Mouse (Mus musculus) cerebellum, adult 11-12 months (tissue): ENCODE results near the gene Lemd1.

ENCODE experiments used
- DNase-seq: peaks from one replicate; pipeline ENCODE4 v3.0.0; 2022

Gene Lemd1

GRCm38 (mm10) chr1:132296051-132296450, 104.8 kb downstream of the Lemd1 start:
- DNase-seq: peak; percentile 14

GRCm38 (mm10) chr1:132298425-132298800, 107.2 kb downstream of the Lemd1 start, which contains the start of gene Klhdc8a:
Gene Klhdc8a, plus strand, starts transcription at chr1:132298626.
- peak; percentile 75 for DNase-seq

- DNase-seq: no peak
Observed at GRCm38 (mm10) chr1:132298801-132299464, 107.7 kb downstream of the Lemd1 start.

DNA sequence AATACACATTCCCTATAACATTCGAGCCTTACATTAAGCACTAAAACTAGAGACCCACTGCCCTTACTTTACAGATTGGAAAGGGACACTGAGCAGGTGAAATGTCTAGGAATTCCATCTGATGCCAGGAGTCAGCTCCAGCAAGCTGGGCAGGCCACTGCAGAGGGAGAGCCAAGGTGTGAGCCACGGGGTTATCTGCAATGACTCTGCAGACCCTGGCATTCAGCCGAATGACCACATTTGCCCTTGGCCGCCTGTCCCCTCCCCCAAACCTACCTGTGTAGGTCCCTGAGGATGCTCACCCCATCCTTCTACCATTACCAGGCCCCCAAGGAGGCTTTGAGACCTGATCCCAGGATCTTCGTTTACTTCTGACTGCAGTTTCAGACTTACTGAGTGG, 108.5 kb downstream of the Lemd1 start:
- peak; percentile 56 for DNase-seq

DNA sequence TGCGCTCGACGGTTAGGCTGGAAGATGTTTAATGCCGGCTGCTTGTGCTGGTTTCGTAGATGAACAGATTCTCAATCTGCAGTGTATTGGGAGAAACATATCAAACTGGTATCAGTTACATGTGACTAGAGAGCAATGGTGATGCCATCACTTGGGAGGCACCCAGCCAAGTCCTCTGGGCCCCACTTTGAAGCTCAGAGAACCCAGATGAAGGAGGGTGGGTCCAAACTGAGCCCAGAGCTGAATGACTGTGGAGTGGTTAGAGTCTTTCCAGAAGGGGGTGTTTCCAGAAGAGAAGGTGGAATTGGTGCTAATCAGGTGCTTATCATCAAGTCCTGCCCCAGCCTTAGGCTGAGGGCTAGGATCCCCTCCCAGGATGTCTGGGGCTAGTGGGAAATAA, 110.0 kb downstream of the Lemd1 start:
- peak; percentile 16 for DNase-seq

- no peak for DNase-seq
Observed at GRCm38 (mm10) chr1:132302341-132302866, 111.2 kb downstream of the Lemd1 start.

GRCm38 (mm10) chr1:132304618-132305214, 113.5 kb downstream of the Lemd1 start:
- DNase-seq: no peak

GRCm38 (mm10) chr1:132306160-132306559, 114.9 kb downstream of the Lemd1 start:
- no peak for DNase-seq

DNA sequence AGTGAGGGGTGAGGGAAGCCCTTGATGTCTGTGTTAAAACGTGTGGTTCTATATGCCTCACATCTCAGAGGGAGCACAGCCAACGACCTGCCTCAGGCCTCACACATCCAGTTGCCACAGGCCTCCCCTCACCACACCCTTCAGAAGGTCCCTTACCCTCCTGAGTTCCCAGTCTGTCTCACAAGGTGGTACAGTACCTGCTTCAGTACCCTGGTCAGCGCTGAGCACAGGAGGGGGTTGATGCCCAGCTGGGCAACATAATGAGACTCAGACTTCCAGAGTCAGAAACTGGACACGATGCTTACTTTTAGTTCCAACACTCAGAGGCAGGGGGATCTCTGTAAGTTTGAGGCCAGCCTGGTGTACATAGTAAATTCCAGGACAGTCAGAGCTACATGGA, 115.6 kb downstream of the Lemd1 start:
- DNase-seq: no peak

- no peak for DNase-seq
Observed at GRCm38 (mm10) chr1:132307962-132308361, 116.7 kb downstream of the Lemd1 start.

- DNase-seq: no peak
Observed at GRCm38 (mm10) chr1:132308674-132309073, 117.4 kb downstream of the Lemd1 start.
